Mouse (Mus musculus): ENCODE measurements around the gene Chn1.
"Not testable (repeated sequence)": the region's sequence is repeated elsewhere in the genome, so short reads cannot be mapped to it uniquely, and the experiment has no call there.

- not testable (repeated sequence) for TF ChIP-seq CTCF (IDR thresholded peaks at IDR 0.05; ENCODE audit: borderline replicate concordance, extremely low read depth, insufficient read depth, insufficient read length); POLR2A (IDR thresholded peaks at IDR 0.05; ENCODE audit: borderline replicate concordance, extremely low read depth, insufficient read depth, insufficient read length, poor library complexity, severe bottlenecking)
Observed at GRCm38 (mm10) chr2:73800127-73800526, 25.0 kb upstream of the Chn1 start.
